Comparison of ENCODE assay signal across 14 mouse cellular contexts in the genomic region with DNA sequence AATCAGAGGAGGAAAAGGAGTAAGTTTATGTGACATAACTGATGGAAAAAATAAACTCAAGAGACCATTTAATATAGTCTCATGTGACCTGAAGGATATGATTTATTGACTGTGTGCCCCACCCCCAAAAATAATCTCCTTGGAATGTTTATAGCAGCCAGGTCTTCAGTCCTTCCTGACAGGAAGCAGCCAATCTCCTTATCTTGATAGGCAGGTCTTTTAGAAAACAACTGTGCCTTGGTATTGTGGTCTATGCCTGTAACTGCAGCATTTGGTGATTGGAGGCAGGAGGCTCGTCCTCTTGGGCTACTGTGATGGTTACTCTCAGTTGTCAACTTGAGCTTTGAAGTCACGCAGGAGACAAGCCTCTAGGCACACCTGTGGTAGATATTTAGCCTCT.
"Had no signal": no experiment of that assay in that cellular context is flagged by ENCODE, and none has a peak within 500 bp of the region (broad histone marks: within the 10 kb centered on the region; RNA-seq: fewer than 3 reads in every experiment).

No protein-coding gene starts in this region.

- DNase-seq: kidney, postnatal 10 days; kidney, postnatal 4 days; liver, embryonic 13.5 days; liver, postnatal 0 days; lung, postnatal 36 days; retina, postnatal 1 day; right cerebral cortex, postnatal 4 days; thymus, postnatal 36 days had no signal

- H3K4me1 ChIP-seq: midbrain, embryonic 12.5 days had no signal

- H3K4me2 ChIP-seq: limb, embryonic 15.5 days; liver, embryonic 13.5 days; midbrain, embryonic 12.5 days; neural tube, embryonic 13.5 days had no signal

- H3K27ac ChIP-seq: left cerebral cortex, adult 2 months; limb, embryonic 15.5 days; liver, embryonic 13.5 days; midbrain, embryonic 12.5 days; neural tube, embryonic 13.5 days had no signal

- H3K4me3 ChIP-seq: left cerebral cortex, adult 2 months; limb, embryonic 15.5 days; liver, embryonic 13.5 days; midbrain, embryonic 12.5 days; neural tube, embryonic 13.5 days had no signal

- H3K9ac ChIP-seq: limb, embryonic 15.5 days; liver, embryonic 13.5 days; liver, postnatal 0 days; midbrain, embryonic 12.5 days; neural tube, embryonic 13.5 days had no signal

- H3K36me3 ChIP-seq: limb, embryonic 15.5 days; liver, embryonic 13.5 days; midbrain, embryonic 12.5 days; neural tube, embryonic 13.5 days had no signal

- H3K27me3 ChIP-seq: limb, embryonic 15.5 days; liver, embryonic 13.5 days; midbrain, embryonic 12.5 days; neural tube, embryonic 13.5 days had no signal

- ATAC-seq: liver, postnatal 0 days; lung, postnatal 0 days; midbrain, embryonic 16.5 days had no signal

- H3K9me3 ChIP-seq: limb, embryonic 15.5 days; liver, embryonic 13.5 days; midbrain, embryonic 12.5 days; neural tube, embryonic 13.5 days had no signal
